Mouse (Mus musculus) lung, postnatal 0 days (tissue): ENCODE results near the gene Polr1b.

Experiments
- CTCF ChIP-seq: IDR thresholded peaks from 2 replicates; pipeline ENCODE4 v1.5.1; 2016; ENCODE audit warnings: antibody characterized with exemption, mild to moderate bottlenecking
- EP300 ChIP-seq: IDR thresholded peaks from 2 replicates; pipeline ENCODE4 v1.6.1; 2016; ENCODE audit warnings: antibody characterized with exemption, mild to moderate bottlenecking, control low read depth

- peak; percentile 68 for TF ChIP-seq EP300
- no peak for TF ChIP-seq CTCF
Observed at GRCm38 (mm10) chr2:129175636-129176035, 74.8 kb downstream of the Polr1b start.
